Mouse (Mus musculus) ES-Bruce4 (cell line): Measurements from ENCODE around the gene Cygb.

Experiments used
- CTCF ChIP-seq: IDR thresholded peaks from one replicate; pipeline ENCODE4 v1.8.1; 2011; ENCODE audit warnings: low read depth, low read length
- POLR2A ChIP-seq: IDR thresholded peaks from one replicate; pipeline ENCODE4 v1.8.1; 2011; ENCODE audit warnings: low read length; ENCODE audit not compliant: insufficient read depth

- TF ChIP-seq POLR2A (no peak), CTCF (no peak)
Measured at GRCm38 (mm10) chr11:116679148-116679547, 25.0 kb upstream of the Cygb start.
